Comparison of ENCODE assay signal across 8 mouse cellular contexts in genomic region chr16:37682309-37682975, GRCm38 (mm10). TPM values are rescaled to one million over a fixed set of nuclear protein-coding genes. Genes with fewer than 3 reads are reported as not detected.
DNase-seq lines count a peak whose midpoint lies in the region; ATAC-seq and TF ChIP-seq lines count a peak whose summit lies in the region.

No protein-coding gene starts in this region.

- DNase-seq in Patski (ENCODE audit: low read depth, low spot score) = peak; percentile 64
- peak; percentile 86 for DNase-seq in cerebellum, adult 9-11 months
- peak; percentile 85 to 98 for DNase-seq in frontal cortex, adult 2 months (ENCODE audit: extremely low spot score in 1 of 2, low spot score in 1 of 2)
- peak; percentile 95 for DNase-seq in layer of hippocampus, postnatal 10 days (ENCODE audit: low spot score in 2 of 2)
- DNase-seq in lung, postnatal 14 days = peak; percentile 90
- peak; percentile 61 for DNase-seq in retina, postnatal 7 days (ENCODE audit: low read depth, low spot score)
- DNase-seq in urinary bladder, adult 2 months (ENCODE audit: low spot score) = peak; percentile 60

- peak; percentile 96 for TF ChIP-seq CTCF in Patski (IDR thresholded peaks at IDR 0.05)

- peak; percentile 82 for ATAC-seq in Patski
- ATAC-seq in hematopoietic stem cell, adult 5-6 weeks (replicated peaks in 1 of 2; ENCODE audit: insufficient read depth in 1 of 2, low FRiP score in 2 of 2, low TSS enrichment in 1 of 2, low read depth in 1 of 2, poor library complexity in 2 of 2, severe bottlenecking in 2 of 2) = peak; percentile 54; a peak in 3 of 4 replicates

- CTCF ChIA-PET in Patski (lab: Charles Lee) = interaction anchor here (0.8 to 3.9 kb wide), 24 partner anchors 9 to 575 kb away, joined by 3 to 14 read pairs (median 4); partner anchors contain the start of gene Ndufb4

- POLR2A ChIA-PET in Patski (lab: Charles Lee) = no interaction called here

- in situ Hi-C loops in Patski (cut with MboI; ENCODE audit: low pct_unique_long_range_greater_than_20kb) = loop anchor here (10.0 kb wide), 1 partner anchor 512 kb away; no protein-coding TSS in a partner anchor

- H3K27me3 ChIP-seq in Patski = no peaks in the 10 kb centered on the region

RNA-seq across cellular contexts. Expression of gene Ndufb4, which starts 28.2 kb away (rescaled TPM):
- 32.2 TPM for polyA plus RNA-seq in Patski (2021)
- polyA plus RNA-seq in frontal cortex, adult 2 months (2012; rRNA removed) = 77.5 and 83.9 TPM in 2 replicates
- 16.8 and 24.1 TPM in 2 replicates for total RNA-seq in hematopoietic stem cell, adult 5-6 weeks (2017)
- total RNA-seq in layer of hippocampus, postnatal 10 days (2021) = 10 to 100 TPM; 52.8 to 88.1 TPM
- 46.2 and 52.4 TPM in 2 replicates for polyA plus RNA-seq in urinary bladder, adult 2 months (2012; rRNA removed)

Comparison
In these comparisons a context has a peak if more than half of its experiments do, and no peak if none do; other contexts are left out.
1. Peak in every context shown above with its lines: DNase-seq and ATAC-seq.